Mouse (Mus musculus) right cerebral cortex, postnatal 36 days (tissue): ENCODE measurements at regions not wholly inside any gene's neighbourhood (a gene's known extent, or its start where the extent isn't known, plus 50 kb on each side); places are given as distances from the start of the nearest gene placed in this dataset.

Experiments used
- DNase-seq, 2 experiments: peaks; one replicate each; pipeline ENCODE4 v3.0.0; 2022; ENCODE audit warnings: low spot score in 2 of 2, mixed read lengths in 1 of 2

DNA sequence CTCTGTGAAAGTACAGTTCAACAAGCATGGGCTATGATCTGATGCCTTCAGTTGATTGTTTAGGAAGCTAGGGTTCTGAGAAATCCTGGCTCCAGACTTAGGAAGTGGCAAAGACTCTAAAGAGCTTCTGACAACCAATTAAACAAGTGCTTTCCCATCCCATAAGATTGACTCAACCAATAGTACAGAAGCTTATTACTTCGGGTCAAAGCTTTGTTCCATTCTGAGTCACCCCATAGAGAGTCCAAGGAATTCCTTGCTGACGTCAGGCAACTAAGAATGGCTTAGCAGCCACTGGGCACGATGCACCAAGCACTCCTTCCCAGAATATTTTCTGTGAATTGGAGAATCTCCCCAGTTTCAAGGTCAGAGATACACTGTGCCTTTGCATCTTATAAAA, 59.0 kb upstream of the Ntm start:
- no peak for DNase-seq

DNA sequence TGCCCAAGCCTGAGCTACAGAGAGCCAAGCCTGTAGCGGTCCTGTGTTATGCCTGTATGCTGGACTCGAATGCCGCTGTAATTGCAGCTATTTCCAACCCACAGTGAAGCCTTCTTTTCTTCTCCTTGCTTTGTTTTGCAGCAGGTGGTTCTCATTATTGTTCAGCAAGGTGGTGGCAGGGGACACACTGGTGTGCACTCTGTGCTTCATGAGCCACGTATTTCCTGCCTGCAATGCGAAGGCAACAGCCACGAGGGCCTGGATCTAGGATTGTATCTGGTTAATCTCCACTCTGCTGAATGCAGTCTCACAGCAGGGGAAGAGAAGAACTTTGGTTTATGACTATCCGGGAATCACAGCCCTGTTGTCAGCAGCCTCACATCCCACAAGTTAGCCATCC, 62.3 kb upstream of the Ntm start:
- no peak for DNase-seq

DNA sequence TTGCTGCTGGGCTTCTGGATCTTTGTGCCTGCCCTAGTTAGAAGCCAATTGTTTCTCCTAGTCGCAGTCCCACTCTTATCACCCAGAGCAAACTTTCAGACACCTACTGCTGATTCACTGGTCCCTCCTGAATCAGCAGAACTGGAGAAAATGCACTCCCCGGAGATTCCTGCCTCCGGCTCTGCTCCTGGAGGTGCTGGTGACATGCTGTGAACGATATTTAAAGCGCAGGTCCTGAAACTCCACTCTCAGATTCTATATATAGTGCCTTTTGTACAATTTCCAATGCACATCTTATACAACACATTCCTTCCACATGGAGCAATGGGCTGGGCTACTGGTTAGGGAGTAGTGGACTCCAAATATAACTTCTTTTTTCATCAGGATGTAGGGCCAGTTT, 64.0 kb upstream of the Ntm start:
- DNase-seq, result peak; percentile 38 to 52

DNA sequence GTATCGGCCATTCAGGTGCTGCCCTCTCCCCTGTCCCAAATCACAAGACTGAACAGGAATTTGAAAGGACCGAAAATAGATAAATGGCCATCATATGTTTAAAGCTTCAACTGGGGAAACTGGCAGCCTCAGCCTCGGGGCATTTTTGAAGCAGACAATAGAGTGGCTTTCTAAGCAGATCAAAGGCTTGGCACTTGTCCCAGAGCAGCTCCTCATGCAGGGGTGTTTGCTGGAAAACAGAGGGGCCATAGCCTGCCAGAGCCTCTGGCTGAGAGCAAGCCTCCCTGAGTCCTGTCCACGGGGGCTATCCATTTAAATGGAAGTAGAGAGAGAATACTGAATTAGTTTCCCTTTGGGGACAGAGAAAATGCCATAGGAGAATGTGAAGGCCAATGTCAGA, 77.5 kb upstream of the Ntm start:
- no peak for DNase-seq

DNA sequence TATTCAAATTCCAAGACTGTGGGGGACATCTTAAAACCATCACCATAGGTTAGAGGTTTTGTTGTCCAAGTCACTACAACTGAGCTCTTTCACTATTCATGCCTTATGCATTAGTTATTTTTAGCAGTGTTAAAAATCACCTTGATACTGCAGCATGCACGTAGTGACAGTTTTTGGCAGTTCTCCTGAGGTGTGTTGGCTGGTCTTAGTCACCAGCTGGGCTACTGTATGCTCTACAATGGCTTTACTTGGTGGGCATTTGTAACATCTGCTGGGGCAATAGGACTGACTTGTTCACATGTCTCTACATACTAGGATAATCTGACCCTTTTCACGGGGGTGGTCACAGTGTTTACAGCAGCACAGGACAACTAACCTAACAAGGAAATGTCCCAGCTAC, 101.6 kb upstream of the Ntm start:
- DNase-seq, result no peak

DNA sequence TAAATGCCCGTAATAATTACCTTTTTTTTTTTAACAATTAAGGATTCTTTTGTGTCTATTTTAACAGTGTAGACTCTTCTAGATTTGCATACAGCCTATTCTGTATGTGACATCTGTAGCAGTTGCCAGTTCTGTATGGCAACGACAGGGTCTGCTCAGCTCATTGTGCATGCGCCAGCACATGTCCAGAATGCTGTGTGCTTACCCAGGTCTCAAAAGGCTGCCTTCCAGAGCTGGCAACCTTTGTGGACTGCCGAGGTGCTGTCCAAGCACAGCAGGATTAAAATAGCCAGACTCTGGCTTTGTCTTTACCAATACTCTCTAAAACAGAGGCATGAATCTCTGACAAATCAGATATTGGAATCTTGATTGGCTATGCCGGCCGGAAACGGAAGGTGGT, 105.0 kb upstream of the Ntm start:
- no peak for DNase-seq

DNA sequence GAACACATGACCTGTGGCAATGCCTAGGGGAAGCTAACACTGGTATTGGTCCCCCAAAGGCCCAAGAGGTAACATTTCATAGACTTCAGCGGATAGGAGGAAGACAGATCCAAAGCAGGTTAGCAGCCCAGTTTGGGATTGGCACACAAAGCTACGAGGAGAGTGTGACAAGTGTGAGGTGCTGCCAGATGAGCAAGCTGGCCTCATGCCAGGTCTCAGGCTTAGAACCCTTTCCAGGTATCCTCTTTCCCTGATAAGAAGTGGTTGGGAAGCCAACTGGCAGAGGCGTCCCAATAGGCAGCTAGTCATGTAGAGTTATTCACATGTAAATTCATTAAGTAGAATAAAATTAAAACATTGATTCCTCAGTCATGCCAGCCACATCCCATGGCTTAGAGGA, 112.3 kb upstream of the Ntm start:
- no peak for DNase-seq

DNA sequence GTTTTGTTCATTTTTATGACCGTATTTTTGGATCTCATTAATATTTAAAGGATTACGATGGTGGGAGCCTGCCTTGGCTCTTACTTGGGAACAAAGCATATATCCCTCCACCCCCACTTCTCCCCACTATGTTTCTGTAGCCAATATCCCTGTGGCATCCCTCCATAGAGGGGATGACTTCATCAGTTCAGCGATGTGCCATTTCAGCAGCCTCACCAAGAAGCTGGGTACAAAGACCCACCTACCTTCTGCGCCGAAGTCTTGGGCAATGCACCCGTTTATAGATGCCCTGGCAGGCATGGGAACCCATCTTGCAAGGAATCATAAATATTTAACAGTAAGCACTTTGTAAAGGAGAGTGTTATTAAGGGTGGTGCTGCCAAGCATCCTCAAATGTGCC, 113.1 kb upstream of the Ntm start:
- peak in 1 of 2 experiments; percentile 38 for DNase-seq

DNA sequence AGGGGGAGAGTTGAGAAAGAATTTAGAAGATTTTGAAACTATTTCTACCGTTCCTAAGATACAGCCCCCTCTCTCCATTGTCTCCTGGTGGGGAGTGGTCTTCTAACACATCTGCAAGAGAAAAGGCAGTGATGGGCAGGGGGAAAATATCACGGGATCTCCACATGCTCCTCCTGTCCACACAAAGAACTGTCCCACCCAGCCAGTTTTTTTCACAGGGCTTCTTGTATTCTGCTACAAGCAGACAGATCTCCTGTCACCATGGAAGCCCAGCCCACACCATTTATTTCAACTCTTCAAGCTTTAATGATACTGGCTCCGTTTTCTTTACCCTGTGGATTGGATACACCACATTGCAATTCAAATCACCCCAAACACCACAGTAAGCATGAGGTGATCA, 113.5 kb upstream of the Ntm start:
- no peak for DNase-seq

DNA sequence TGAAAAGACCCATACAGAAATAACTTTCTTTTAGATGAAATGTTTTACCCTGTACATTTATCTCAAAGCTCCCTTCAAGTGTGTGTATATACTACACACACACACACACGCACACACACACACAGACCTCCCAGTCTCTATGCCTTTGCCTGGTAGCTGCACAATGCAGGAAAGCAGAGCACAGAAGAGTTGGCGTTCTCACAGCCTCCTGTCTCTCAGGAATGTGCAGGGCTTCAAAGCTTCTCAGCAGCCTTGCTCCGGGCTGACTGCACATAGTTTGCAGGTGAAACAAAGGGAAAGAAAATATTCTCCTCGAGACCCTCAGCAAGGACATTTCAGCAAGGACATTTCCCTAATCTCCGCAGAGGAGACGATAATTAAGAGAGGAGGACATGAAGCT, 139.0 kb upstream of the Ntm start:
- no peak for DNase-seq

DNA sequence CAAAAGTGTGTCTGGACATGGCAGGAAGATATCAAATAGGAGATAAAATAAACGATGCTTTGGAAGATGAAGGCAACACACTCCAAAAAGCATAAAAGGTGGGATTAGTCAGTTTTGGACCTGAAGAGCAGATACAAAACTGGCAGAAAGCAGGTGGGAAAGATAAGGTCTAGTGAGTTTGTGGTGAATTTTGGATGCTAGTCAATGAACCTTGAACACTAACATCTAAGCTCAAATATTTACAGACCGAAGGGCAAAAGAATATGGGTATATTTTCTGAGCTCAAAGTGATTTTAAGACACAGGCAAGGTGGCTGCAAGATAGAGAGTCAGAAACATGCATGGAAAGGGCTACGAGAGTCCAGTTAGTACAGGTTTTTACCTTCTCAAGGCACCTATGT, 159.4 kb upstream of the Ntm start:
- no peak for DNase-seq

DNA sequence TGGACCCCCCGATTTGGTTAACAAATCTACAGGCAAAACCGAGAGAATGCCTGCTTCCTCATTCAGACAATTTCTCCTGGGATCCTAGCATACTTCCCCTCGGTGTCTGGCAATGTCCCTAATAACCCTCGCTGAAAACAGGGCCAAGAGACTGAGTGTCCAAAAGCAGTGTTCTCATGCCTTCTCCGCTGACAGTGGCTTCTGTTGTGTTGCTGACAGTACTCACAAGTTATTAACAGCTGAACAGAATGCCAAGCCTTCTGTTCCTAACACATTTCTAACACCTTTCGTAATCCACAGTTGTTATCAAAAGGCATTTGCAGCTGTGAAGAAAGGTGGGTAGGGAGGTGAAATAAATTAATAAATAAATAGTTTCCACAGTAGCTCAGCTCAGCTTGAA, 166.2 kb upstream of the Ntm start:
- no peak for DNase-seq

DNA sequence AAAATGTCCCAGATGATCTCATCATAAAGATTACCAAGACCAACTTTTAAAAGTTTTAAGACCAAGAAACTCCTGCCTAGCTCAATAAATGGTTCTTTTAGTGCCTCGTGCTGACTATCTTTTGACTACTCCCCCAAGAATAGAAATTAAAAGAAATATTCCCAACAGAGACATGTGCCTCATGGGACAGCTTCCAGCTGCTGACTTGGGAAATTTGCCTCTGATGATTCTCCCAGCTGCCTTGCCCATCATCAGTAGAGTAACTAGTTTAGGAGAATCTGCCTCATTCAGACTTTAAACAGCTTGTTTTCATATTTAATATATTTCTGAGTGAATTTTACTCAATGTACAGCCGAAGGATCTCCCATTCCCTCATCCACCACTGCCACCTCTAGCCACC, 168.7 kb upstream of the Ntm start:
- DNase-seq, result no peak

DNA sequence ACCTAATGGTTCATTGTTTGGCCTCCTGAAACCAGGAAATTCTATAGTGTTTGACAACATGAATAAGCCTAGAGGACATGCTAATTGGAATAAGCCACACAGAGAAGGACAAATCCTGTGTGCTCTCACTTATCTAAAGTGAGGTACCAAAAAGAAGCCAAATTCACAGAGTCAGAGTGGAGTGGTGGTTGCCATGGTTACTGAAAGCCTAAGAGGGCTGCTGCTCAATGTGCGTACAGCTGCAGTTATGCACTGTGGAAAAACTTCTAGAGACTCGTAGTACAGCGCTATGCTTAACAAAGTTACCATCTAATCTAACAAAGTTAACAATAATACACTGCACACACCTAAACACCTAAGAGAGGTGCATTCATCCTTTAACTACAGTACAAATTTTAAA, 171.4 kb upstream of the Ntm start:
- peak; percentile 16 to 59 for DNase-seq

DNA sequence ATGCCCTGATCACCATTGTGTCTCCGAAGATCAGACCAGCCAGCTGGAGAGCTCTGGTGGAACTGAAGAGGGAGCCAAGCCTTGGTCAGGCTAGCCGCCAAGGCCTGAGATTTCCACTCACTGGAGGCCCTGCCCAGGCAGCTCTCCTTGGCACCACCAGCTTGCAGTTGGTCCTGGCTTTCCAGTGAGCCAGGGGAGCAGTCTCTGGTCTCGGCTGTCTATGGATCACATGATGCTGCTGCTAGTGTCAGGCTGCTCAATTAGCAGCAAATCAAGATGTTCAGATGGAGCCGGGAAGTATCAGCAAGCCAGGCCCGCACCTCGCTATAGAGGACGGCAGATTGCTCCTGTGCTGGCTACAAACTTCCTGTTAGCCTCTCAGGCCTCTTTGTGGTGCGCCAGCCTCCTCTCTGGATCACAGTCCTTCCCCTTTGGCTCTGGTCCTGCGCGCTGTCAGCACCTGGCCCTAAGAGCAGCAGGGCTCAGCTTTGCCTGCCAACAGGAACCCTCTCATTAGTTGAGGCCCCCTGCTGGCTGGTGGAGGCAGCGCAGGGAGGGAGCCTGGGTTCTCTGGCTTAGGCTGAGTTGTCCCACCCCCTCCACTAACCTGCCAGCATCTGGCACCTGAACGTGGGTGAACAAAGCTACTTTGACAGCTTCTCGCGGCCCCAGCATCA, 174.8 kb upstream of the Ntm start:
- DNase-seq, result peak in 1 of 2 experiments; percentile 53

DNA sequence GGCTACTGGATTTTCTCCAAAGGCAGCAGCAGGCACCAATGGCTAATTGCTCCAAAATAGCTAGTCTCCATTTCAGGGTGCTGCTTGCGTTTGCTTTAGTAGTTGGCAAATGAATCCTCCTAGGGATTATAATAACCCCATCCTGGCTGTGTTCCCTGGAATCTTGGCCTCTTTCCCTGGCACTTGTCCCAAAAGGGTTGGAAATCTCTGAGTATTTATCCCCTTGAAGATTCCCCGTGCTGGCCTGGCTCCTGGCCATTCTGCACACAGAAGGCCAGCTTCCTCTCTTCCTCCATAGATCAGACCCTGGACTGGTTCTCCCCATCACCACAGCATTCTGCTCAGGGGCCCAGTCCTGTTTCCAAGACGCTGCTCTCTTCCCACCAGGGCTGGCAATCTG, 177.2 kb upstream of the Ntm start:
- peak; percentile 59 to 64 for DNase-seq

DNA sequence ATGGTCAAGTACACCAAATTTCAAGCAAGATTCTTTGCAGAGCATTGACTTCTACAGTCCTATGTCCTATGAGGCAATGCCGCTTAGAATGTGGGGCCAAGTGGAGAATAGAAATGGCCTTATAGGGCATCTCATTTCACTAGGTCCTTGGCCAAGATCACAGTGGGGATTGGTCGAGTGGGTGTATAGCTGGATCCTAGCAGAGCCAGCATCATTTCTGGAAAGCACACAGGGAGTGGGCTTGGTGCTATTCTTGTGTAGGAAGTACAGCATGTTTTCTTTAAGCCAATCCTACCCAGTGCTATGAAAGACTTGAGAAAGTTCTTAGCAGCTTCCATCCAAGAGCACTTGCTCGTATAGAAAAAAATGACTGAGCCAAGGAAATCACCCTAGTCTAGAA, 178.2 kb upstream of the Ntm start:
- peak; percentile 44 to 76 for DNase-seq

DNA sequence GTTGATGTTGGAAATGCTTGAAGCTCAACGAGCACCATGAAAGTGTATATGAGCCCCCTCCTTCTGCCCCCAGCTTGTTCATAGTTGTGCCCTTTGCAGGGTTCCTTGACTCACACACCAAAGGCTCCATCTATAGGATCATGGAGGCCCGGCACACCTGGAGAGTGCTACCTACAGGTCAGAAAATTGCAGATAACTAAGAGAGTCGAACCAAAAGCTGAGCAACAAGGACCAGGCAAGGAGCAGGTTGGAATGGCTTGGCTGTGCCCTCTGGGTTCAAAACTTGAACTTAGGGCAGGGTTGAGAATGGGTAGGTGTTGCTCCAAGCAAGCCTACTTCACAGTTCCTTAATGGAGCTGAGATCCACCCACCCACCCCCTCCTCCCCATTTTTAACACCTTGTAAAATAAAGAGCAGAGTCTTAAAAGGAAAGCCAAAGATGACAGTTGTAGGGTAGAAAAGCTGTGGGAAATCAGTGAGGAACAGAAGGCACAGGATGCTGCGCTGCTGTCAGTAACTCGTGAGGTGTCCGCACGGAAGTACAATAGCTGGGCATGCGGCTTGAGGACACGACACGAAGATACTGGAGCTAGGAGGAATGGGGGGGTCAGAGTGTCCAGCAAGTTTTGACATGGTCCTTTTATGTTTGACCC, 180.0 kb upstream of the Ntm start:
- DNase-seq, result peak; percentile 15 to 46

DNA sequence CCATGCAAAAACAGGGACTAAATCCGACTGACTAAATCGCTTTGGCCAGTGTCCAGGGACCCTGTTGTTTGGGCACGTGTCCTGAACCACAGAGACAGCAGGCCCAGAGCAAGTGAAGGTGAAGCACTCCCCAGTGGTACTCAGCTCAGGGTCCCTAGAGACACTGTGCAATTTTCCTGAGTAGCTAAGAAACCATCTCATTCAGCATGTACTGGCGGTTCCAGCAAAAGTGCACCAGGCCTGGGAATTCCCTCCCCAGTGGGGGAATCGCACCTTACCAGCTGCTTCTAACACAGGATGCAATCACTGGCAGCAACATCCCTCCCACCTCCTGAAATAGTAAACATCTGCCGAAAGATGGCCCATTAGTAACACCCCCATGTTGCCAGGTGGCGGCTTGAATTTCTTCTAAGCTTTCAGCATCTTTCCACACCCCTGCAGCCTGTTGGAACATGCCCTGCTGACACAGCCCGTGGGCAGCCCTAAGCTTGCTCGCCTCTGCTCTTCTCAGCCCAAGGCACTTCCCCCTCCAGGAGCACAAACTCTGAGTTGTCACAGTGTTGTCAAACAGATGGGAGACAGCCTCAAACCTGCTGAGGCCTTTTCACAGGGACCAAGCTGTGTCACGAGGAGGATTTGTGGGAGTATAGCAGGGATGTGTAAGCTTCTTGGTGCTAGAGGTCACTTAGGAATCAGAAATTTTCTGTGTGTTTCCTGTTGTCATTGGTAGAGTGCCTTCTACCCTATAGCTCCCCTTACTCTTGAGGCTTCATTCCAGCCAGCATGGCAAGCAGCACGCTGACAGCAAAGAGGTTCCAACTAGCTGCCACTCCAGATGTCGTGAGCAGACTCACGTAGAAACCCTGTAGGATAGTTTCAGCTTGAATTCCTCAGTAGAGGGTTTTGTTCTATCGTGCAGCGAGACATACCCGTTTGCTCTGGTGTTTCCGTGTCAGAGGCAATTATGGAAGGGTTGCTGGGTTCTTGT, 186.8 kb upstream of the Ntm start:
- peak; percentile 22 to 42 for DNase-seq

DNA sequence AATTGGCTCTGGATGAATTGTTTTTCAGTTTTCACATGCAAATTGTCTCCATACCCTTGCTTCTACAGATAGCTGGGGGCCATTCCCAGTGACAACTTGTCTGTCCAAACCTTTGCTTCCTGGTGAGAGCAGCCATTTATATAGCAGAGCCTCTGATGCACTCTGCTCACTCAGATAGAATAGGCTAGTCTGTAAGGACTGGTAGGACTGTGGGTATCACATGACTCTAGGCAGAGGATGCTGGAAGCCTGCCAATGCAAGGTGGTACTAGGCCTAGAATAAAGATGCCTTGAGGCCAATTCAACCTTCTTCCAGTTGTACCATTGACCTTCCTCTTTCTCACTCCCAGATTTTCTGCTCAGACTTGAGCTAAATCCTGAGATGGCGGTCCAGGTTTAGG, 188.2 kb upstream of the Ntm start:
- no peak for DNase-seq

DNA sequence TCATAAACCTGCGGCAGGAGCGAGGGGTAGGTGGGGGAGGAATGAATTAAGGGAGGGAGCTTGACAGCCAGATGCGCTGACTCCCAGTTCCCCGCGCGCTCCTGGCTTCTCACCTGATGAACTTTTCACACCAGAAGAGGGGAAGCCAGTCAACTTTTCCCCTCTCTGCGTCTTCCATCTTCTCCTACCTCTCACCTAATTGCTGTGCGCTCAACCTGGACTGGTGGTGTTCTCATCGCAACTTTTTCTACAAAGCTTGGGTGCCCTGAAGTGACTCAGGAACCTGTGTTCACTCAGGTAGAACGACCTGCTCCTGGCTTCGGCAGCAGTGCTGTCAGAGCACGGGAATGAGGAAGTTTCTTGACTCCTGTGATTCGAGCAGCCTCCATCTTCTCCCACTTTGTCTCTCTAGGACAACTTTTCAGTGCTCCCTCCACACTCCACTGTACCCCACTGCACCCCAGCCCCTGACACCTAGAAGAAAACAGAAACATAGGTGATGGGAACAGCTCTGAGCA, 203.4 kb upstream of the Ntm start:
- no peak for DNase-seq

DNA sequence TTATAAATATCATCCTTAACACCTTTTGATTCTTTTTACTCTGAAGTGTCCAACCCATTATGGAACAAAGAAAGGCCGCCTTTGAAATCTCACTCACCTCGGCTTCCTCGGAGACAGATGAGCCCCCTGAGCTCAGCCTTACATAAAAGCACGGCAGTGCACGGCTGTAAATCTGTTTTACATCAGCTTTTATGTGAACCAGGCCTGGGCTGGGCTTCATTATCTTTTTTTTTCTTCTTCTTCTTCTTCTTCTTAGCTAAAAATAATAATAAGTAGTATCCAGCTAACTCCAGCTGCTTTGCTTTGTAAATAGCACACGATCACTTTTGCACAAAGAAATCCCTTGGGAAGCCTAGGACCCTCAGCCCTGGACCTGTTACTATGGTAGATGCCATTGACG, 204.3 kb upstream of the Ntm start:
- no peak for DNase-seq
